Mouse (Mus musculus): ENCODE data around the gene Tomm40.

- no peak for TF ChIP-seq CTCF (IDR thresholded peaks at IDR 0.05; ENCODE audit: borderline replicate concordance, insufficient read depth, low read depth, low read length)
- no peak for TF ChIP-seq POLR2A (IDR thresholded peaks at IDR 0.05; ENCODE audit: borderline replicate concordance, insufficient read depth, low read length)
These were observed 34.5 kb downstream of the Tomm40 start for GRCm38 (mm10) chr7:19680702-19681101.

Data from cerebellum, adult 2 months (tissue).